Mouse (Mus musculus): ENCODE data around the gene Ica1l. TPM values are rescaled to one million over a fixed set of nuclear protein-coding genes. Genes with fewer than 3 reads are reported as not detected.
A peak's percentile ranks its signal among the peaks of the same experiment; 100 is the strongest.
"Not testable (repeated sequence)": the region's sequence is repeated elsewhere in the genome, so short reads cannot be mapped to it uniquely, and the experiment has no call there.

Ica1l gene
- polyA plus RNA-seq (2016; fragmentation: Nextera tagmentation; extraction: Ambion mirVana) = 0.56 and 0.69 TPM in 2 replicates

DNA sequence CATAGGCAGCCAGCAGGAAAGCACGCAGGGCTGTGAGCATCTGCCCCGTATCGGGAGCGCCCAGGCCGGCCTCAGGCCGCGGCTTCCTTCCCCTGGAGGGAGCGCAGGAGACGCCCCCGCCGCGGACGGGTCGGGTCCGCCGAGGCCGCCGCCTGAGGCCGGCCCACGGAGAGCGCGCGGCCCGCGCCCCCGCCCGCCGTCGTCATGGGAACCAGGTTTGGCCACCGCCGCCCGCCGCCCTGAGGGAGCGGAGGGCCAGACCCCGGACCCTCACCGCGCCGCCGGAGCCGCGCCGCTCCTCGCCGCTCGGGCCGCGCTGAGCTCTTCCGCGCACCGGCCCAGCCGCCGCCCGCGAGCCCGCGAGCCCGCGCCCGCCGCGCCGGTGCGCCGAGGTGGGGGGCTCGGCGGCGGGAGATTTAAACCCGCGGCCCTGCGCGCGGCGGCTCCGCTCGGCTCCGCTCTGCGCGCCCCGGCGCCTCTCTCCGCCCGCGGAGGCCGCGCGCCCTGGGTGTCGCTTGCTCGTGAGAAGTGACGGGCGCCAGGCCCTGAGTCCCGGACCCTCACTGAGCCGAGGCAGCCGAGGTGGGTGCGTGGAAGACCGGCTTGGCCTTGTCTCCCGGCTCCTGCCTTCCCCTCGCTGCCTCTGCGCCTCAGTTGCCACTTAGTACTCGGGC lies at the start of gene Ica1l:
Gene Ica1l (minus strand): TSS at position 389 of the 674 bp plus-strand sequence.
- WGBS (ENCODE audit: insufficient replicate concordance) = under 1% methylated on average over 88 of the region's 99 CpGs

DNA sequence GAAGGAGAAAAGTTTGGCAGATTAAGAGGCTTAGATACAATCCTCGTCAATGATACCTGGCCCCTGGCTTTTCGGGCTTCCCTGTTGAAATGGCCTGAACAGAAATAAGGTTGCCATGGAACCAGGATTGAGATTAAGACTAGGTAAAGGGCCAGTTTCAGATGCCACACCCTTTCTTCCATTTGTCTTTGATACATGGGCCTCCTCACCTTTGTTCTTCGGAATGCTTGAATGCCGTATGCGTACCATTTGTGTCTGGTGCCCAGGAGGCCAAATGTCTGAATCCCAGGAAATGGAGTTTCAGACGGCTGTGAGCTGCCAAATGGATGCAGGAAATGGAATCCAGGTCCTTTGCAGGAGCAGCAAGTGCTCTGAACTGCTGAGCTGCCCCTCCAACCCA lies 33.4 kb upstream of the Ica1l start:
- ATAC-seq = no peak
- Histone ChIP-seq H3K36me3 (peaks cover 57% of the 10 kb centered on the region), H3K4me3 (no peak overlapping the region), H3K27me3 (replicated peaks) (no peaks in the 10 kb centered on the region), H3K9ac (no peak overlapping the region), H3K9me3 (replicated peaks) (no peaks in the 10 kb centered on the region), H3K4me1 (no peaks in the 10 kb centered on the region), H3K4me2 (no peak overlapping the region), H3K27ac (no peak overlapping the region)
- WGBS (ENCODE audit: insufficient replicate concordance) = 86% methylated on average over 6 of the region's 6 CpGs

More for the DNA sequence above, at the start of gene Ica1l:
- peak; percentile 63 for ATAC-seq
- no peaks in the 10 kb centered on the region for H3K9me3 ChIP-seq (replicated peaks)
- H3K36me3 ChIP-seq = no peaks in the 10 kb centered on the region
- peak within 1 kb of the TSS; percentile 67 for H3K4me3 ChIP-seq
- 0 out of 2 replicates have a peak, but pooled peaks cover 12% of the 10 kb centered on the region for H3K4me1 ChIP-seq
- peak within 1 kb of the TSS; percentile 88 for H3K4me2 ChIP-seq
- H3K27ac ChIP-seq = no peak within 1 kb of the TSS
- H3K27me3 ChIP-seq (replicated peaks) = peaks cover 40% of the 10 kb centered on the region
- H3K9ac ChIP-seq = peak within 1 kb of the TSS; percentile 17; the same call in 1 of the 2 replicates

DNA sequence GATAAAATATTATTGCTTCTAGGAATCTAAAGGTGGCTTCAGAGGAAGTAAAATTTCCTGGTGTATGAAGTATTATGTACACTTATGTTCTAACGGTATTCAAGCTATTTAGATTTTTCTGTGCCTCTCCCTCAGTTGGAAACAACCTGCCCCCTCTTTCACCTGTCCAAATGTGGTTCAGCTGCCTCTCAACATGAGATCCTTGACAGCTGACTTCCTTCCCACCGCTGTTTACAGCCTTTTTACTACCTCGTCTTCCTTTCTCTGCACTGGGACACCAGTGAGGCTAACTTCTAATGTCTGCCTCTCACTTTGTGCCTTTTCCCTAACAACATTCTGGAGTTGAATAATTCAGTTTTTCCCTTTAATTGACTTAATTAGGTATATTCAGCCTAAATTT lies 32.6 kb upstream of the Ica1l start:
- Histone ChIP-seq H3K27ac (no peak overlapping the region), H3K27me3 (replicated peaks) (no peaks in the 10 kb centered on the region), H3K9ac (no peak overlapping the region), H3K4me3 (no peak overlapping the region), H3K4me2 (no peak overlapping the region), H3K36me3 (peaks cover 51% of the 10 kb centered on the region), H3K4me1 (no peaks in the 10 kb centered on the region), H3K9me3 (replicated peaks) (no peaks in the 10 kb centered on the region)
- 66% methylated on average over 3 of the region's 3 CpGs for WGBS (ENCODE audit: insufficient replicate concordance)
- no peak for ATAC-seq

DNA sequence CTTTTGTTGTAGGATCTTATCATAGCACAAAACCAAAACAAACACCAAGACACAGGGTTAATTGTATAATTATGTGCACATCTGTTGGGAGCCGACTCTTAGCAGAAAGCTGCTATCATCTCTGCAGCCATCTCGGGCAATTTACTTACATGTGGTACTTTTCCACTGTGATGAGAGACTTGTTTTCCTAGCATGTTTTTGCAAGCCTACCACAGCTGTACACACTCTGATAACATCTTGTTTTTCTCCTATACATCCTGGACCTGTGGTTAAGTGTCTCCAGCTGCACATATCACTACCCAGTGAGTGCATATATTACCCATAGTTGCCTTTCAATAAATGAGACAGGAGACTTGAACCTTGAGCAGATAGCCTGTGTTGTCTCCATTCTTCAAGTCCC lies 32.0 kb upstream of the Ica1l start:
- Histone ChIP-seq H3K4me2 (no peak overlapping the region), H3K36me3 (peaks cover 45% of the 10 kb centered on the region), H3K27me3 (replicated peaks) (no peaks in the 10 kb centered on the region), H3K9ac (no peak overlapping the region), H3K9me3 (replicated peaks) (no peaks in the 10 kb centered on the region), H3K27ac (no peak overlapping the region), H3K4me1 (no peaks in the 10 kb centered on the region), H3K4me3 (no peak overlapping the region)
- no peak for ATAC-seq
- 71% methylated on average over 2 of the region's 2 CpGs for WGBS (ENCODE audit: insufficient replicate concordance)

DNA sequence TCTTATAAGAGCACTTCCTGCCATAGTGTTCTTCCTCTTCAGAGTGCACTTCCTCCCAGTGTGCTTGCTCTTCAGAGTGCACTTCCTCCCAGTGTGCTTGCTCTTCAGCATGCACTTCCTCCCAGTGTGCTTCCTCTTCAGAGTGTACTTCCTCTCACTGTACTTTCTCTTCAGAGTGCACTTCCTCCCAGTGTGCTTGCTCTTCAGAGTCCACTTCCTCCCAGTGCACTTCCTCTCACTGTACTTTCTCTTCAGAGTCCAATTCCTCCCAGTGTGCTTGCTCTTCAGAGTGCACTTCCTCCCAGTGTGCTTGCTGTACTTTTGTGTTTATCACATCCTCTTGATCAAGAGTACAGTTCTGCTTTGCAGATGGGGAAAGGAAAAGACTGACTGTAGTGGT lies 27.7 kb upstream of the Ica1l start:
- not testable (repeated sequence) for H3K4me2 ChIP-seq; H3K27ac ChIP-seq; ATAC-seq; H3K9me3 ChIP-seq (replicated peaks); H3K4me1 ChIP-seq; H3K36me3 ChIP-seq; H3K4me3 ChIP-seq; H3K27me3 ChIP-seq (replicated peaks); H3K9ac ChIP-seq

DNA sequence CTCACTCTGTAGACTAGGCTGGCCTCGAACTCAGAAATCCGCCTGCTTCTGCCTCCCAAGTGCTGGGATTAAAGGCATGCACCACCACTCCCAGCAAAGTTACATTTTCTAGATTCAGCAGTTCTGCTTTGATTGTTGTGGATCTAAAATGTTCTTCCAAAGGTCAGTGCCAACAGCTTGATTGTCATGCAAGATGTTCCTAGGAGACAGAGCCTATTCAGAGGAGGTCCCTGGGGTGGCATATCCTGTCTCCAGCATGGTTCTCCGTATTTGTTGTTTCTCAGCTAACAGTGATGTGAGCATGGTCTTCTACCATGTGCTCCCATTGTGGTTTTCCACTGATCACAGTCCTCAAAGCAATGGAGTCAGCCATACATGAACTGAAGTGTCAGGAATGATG lies 13.3 kb upstream of the Ica1l start:
- 61% methylated on average over 3 of the region's 3 CpGs for WGBS (ENCODE audit: insufficient replicate concordance)
- H3K9ac ChIP-seq = no peak overlapping the region

DNA sequence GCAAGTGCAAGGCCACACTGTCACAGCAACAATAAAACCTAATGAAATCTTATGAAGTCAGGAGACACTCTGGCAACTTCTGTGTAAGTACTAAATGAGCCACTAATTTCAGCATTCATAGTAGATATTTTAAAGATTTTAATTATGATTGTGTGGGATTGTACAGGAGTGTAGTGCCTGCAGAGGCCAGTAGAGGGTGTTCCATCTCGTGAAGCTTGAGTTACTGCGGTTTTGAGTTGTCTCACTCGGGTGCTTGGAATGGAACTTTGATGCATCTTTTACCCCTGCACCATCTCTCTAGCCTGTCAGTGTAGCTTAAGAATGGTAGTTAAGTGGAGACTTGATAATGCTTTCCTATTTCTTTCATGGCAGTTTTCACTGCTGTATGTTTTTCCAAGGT lies 11.7 kb upstream of the Ica1l start:
- Histone ChIP-seq H3K9me3 (replicated peaks) (no peaks in the 10 kb centered on the region), H3K36me3 (no peaks in the 10 kb centered on the region), H3K4me2 (no peak overlapping the region), H3K9ac (no peak overlapping the region), H3K4me1 (no peaks in the 10 kb centered on the region), H3K27ac (no peak overlapping the region), H3K4me3 (no peak overlapping the region), H3K27me3 (replicated peaks) (no peaks in the 10 kb centered on the region)
- ATAC-seq = no peak
- WGBS (ENCODE audit: insufficient replicate concordance) = 26% methylated on average over 3 of the region's 3 CpGs

More for the DNA sequence above, 13.3 kb upstream of the Ica1l start:
- H3K4me1 ChIP-seq = no peaks in the 10 kb centered on the region
- no peaks in the 10 kb centered on the region for H3K36me3 ChIP-seq
- H3K27me3 ChIP-seq (replicated peaks) = no peaks in the 10 kb centered on the region
- H3K4me2 ChIP-seq = no peak overlapping the region
- H3K27ac ChIP-seq = no peak overlapping the region
- ATAC-seq = no peak
- H3K4me3 ChIP-seq = no peak overlapping the region
- H3K9me3 ChIP-seq (replicated peaks) = no peaks in the 10 kb centered on the region

DNA sequence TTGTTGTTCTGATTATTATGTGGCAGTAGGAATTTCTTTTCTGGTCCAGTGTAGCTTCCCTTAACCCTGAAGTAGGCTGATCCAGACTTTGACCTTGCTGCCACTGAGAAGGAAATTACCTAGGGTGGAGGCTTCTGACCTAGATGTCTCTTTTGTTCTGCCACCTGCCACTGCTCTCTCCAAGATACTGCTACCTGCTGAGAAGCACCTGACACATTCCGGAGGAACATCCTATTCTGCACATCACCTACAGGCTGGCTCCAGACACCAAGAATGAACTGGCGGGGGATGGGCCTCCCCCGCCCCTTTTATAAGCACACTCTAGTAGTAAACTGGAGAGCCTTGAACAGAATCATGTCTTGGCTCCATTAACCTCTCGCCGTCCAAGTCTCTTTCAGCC lies 4.5 kb upstream of the Ica1l start:
- not testable (repeated sequence) for H3K4me1 ChIP-seq; H3K4me2 ChIP-seq; H3K4me3 ChIP-seq; H3K27ac ChIP-seq; H3K9me3 ChIP-seq (replicated peaks); H3K9ac ChIP-seq; ATAC-seq; H3K36me3 ChIP-seq
- 81% methylated on average over 5 of the region's 5 CpGs for WGBS (ENCODE audit: insufficient replicate concordance)
- peaks cover 24% of the 10 kb centered on the region for H3K27me3 ChIP-seq (replicated peaks)

DNA sequence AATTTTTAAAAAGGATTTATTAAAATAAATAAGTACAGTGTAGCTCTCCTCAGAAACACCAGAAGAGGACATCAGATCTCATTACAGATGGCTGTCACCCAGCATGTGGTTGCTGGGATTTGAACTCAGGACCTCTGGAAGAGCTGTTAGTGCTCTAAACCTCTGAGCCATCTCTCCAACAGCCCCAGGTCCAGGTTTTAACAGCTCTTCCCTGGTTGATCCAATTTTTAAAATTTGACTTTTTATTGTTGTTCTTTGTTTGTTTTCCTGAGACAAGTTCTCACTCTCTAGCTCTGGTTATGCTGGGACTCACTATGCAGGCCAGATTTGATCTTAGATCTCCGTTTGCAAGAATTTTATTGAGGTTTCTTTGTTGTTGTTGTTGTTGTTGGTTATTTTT lies 1.6 kb upstream of the Ica1l start:
- Histone ChIP-seq H3K4me3 (no peak overlapping the region), H3K4me1 (0 out of 2 replicates have a peak, but pooled peaks cover 12% of the 10 kb centered on the region), H3K27ac (no peak overlapping the region), H3K4me2 (no peak overlapping the region), H3K27me3 (replicated peaks) (peaks cover 40% of the 10 kb centered on the region), H3K36me3 (no peaks in the 10 kb centered on the region), H3K9ac (no peak overlapping the region), H3K9me3 (replicated peaks) (no peaks in the 10 kb centered on the region)
- 75% methylated on average over 1 of the region's 1 CpGs for WGBS (ENCODE audit: insufficient replicate concordance)
- ATAC-seq = no peak

DNA sequence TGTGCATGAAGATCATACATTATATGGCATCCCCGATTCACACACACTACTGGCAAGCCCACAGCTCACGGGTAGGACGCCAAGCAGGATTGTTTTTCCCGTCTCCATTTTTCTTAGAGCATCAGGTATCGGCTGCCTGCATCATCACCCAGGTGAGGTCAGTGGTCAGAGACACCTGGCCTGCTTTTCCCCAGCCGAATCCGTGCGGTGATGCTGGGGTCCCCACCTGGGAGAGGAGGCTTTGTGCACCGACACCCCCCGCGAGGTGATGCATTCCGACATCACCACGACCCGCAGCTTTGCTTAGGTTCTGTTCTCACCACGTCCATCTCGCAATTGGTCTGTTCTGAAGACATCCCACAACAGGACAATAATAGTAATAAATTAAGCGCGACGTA lies 587 bp downstream of the Ica1l start:
- no peaks in the 10 kb centered on the region for H3K9me3 ChIP-seq (replicated peaks)
- WGBS (ENCODE audit: insufficient replicate concordance) = 4% methylated on average over 19 of the region's 19 CpGs
- H3K27me3 ChIP-seq (replicated peaks) = peaks cover 40% of the 10 kb centered on the region
- H3K27ac ChIP-seq = no peak overlapping the region
- peak overlapping the region; percentile 67 for H3K4me3 ChIP-seq
- H3K4me1 ChIP-seq = 0 out of 2 replicates have a peak, but pooled peaks cover 12% of the 10 kb centered on the region
- H3K4me2 ChIP-seq = peak overlapping the region; percentile 88
- no peak for ATAC-seq
- no peaks in the 10 kb centered on the region for H3K36me3 ChIP-seq
- peak overlapping the region; percentile 17; the same call in 1 of the 2 replicates for H3K9ac ChIP-seq

DNA sequence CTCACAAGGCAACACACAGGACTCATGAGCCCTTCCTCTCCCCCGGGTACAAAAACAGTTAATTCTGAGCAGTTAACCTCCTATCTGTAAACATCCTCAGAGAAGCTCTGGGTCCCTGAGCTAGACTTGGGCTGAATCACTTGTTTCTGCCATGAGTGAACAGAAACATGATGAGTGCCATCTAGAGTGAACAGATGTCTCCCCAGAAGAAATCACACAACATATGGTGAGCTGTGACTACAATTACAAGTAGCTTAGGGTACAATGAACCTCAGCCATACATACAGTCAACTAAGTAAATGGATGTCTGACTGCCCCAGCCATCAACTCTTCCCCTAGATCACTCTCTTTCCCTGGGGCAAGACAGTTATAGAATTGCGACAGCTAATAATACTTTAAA lies 7.9 kb downstream of the Ica1l start:
- Histone ChIP-seq H3K27ac (no peak overlapping the region), H3K9me3 (replicated peaks) (no peaks in the 10 kb centered on the region), H3K4me1 (no peaks in the 10 kb centered on the region), H3K9ac (no peak overlapping the region), H3K4me2 (no peak overlapping the region), H3K36me3 (no peaks in the 10 kb centered on the region), H3K4me3 (no peak overlapping the region), H3K27me3 (replicated peaks) (peaks cover under 1% of the 10 kb centered on the region; the same call in 1 of the 2 replicates)
- WGBS (ENCODE audit: insufficient replicate concordance) = 84% methylated on average over 2 of the region's 2 CpGs
- no peak for ATAC-seq

DNA sequence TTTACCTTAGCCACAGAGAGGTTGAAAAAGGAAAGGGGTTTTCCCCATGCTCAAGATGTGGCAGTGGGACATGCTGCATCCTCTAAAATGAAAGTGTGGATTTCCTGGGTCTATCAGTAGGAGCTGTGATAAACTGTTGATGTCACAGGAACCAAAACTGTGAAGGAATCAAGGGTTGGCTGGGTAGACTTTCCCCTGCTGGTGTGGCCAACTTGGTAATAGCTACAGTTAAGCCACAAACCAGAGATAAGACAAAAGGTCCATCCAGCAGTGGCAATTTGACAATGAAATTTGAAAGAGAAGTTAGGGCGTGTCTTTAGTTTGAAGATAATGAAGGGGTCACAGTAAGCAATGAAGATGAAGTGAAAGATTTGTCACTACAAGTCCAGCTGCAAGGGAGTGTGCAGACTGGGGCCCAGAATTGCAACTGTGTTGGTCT lies 25.9 kb downstream of the Ica1l start:
- peaks cover 26% of the 10 kb centered on the region for H3K4me1 ChIP-seq
- H3K9ac ChIP-seq = no peak overlapping the region
- peak; percentile 58 for ATAC-seq
- peak overlapping the region; percentile 21 for H3K4me2 ChIP-seq
- no peaks in the 10 kb centered on the region for H3K27me3 ChIP-seq (replicated peaks)
- 0 out of 2 replicates have a peak overlapping the region, but pooled peaks have one; percentile 24 for H3K27ac ChIP-seq
- 30% methylated on average over 1 of the region's 1 CpGs for WGBS (ENCODE audit: insufficient replicate concordance)
- H3K36me3 ChIP-seq = no peaks in the 10 kb centered on the region
- no peaks in the 10 kb centered on the region for H3K9me3 ChIP-seq (replicated peaks)
- H3K4me3 ChIP-seq = no peak overlapping the region
